Mouse (Mus musculus) adrenal gland, adult 8-10 months (tissue): ENCODE results near the gene Gm28102. TPM values are rescaled to one million over a fixed set of nuclear protein-coding genes. Genes with fewer than 3 reads are reported as not detected.
"Not testable (repeated sequence)": the region's sequence is repeated elsewhere in the genome, so short reads cannot be mapped to it uniquely, and the experiment has no call there.

ENCODE experiments used
- DNase-seq: peaks from one replicate; pipeline ENCODE4 v3.0.0; 2022
- total RNA-seq, 4 experiments: library from RNA; stranded (reverse); gene quantifications; 2 replicates each; pipeline ENCODE4 v1.2.4; 2022

Gene Gm28102
- total RNA-seq, result not detected

GRCm38 (mm10) chrY:88053015-88053414 is at the start of gene Gm28102:
Gene Gm28102, plus strand, starts transcription at chrY:88053315.
- not testable (repeated sequence) for DNase-seq
